Mouse (Mus musculus) testis, adult 2 months (tissue): ENCODE measurements at regions not wholly inside any gene's neighbourhood (a gene's known extent, or its start where the extent isn't known, plus 50 kb on each side); places are given as distances from the start of the nearest gene placed in this dataset.

Experiments
- CTCF ChIP-seq: fragments of 200-500 bp; IDR thresholded peaks from 2 replicates; pipeline ENCODE4 v1.5.1; 2012; ENCODE audit warnings: low read depth, mild to moderate bottlenecking, inconsistent platforms, low read length, moderate library complexity; ENCODE audit not compliant: control insufficient read depth, insufficient read depth, insufficient replicate concordance
- POLR2A ChIP-seq: fragments of 200-500 bp; IDR thresholded peaks from 2 replicates; pipeline ENCODE4 v1.6.1; 2012; ENCODE audit warnings: low read depth, mild to moderate bottlenecking, inconsistent platforms, low read length, moderate library complexity; ENCODE audit not compliant: control insufficient read depth

GRCm38 (mm10) chr7:113117599-113117998 lies 89.7 kb upstream of the Arntl start:
- no peak for TF ChIP-seq POLR2A
- no peak for TF ChIP-seq CTCF
